Mouse (Mus musculus) 416B (cell line): ENCODE results near the gene Nlrc4.

Source experiments
- DNase-seq: peaks from one replicate; pipeline ENCODE4 v3.0.0; 2011; ENCODE audit warnings: low read depth

Nlrc4 gene

DNA sequence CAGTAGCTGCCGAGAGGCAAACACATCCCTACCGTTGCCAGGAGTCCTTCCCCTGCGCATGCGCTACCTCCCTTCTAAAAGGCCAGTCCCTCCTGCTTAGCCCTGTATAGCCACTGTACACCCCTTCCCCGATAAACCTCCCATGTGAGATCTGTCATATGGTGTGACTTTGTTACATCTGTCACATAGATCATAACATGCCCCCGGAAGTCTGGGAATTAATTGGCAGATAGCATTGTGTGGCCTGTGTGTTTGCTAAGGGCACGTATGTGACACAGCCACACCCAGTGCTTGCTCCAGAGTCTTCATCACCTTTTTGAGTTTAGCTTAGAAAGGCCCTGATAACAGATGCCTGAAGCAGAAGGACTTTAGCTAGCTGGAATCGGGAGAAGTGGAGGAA lies 28.9 kb downstream of the Nlrc4 start:
- DNase-seq, result no peak

DNA sequence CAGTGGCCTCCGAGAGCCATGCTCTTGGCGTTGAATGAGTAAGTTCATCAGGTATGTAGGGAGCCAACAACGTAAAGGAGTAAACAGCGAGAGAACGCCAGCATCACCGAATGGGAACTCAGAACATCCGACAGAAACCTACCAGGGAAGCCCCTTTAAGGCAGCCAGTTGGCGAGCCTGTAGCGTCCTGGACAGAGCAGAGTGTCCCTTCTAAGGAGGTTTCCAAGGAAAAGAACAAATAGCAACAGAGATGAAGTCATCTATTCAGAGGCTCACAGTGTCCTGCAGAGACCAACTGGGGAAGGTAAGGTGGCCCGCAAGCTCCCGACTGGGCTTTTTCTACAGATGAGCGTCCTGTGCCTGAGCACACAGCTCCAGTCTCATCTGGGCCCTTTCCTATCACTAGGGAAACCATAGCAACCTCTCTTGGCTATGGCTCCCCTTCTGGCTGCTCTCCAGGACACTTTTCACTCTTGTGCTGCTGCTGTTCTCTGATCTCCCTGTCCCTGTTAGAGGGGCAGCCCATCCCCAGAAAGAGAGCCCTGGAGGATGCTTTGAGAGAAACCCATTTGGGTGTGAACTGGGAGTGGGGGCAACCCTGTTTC lies 34.4 kb downstream of the Nlrc4 start:
- DNase-seq, result no peak

DNA sequence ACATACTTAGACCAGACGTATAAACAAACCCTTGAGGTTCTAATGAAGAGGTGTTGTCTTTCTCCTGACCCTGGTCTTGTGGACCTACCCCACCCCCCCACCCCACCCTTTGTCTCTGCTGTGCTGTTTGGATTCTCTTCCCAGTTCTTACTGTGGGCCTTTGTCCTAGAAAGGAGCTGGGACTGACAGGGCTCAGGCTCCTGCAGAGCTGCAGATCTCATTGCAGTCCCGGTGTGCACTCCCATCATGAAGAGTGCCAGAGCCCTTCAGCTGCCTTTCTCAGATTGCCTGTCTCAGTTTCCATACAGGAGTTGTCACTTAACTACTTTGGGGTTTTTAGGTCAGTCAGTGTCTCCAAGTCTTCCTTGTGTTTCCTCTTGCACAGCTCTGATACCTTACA lies 38.3 kb downstream of the Nlrc4 start:
- DNase-seq, result no peak

DNA sequence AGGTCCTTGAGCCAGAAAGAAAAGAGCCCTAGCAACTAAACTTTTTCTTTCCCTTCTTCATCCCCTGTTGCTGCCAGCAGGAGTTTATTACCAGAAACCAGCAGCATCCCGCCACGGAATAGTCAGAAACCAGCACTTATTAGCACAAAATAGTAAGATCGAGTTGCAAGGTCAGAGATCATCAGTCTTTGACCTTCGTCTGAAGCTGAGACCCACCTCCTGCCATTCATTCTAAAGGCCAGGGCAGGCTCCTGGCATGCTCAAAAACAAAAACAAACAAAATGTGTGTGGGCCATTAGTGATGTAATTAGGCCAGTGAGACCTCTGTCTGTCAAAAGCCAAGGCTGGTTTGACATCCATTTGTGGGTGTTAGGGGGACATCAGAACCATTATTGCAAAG lies 40.8 kb downstream of the Nlrc4 start:
- no peak for DNase-seq

DNA sequence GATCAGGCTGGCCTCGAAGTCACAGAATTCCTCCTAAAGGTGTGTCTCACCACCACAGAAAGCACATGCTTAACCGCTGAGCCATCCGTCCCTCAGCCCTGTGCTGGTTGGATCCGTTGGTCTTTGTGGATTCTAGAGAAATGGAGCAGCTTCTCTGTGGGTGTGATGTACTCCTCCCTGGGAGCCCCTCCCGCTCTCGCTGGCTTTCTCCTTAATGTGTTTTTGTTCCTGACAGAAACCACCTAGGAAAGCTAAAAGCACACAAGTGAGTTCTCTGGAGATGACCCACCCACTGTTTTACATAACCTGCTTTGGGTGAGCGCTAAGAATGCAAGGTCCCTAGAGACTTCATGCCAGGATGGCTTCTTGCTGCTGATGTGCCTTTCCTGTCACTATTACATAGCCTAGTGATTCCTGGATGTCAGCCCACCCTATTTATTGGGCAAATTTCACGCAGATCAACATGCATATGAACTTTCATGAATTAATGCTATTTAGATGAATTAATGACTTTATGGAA lies 42.0 kb downstream of the Nlrc4 start:
- DNase-seq, result no peak

- peak; percentile 24 for DNase-seq
These were observed 44.3 kb downstream of the Nlrc4 start for GRCm38 (mm10) chr17:74414671-74415070.

DNA sequence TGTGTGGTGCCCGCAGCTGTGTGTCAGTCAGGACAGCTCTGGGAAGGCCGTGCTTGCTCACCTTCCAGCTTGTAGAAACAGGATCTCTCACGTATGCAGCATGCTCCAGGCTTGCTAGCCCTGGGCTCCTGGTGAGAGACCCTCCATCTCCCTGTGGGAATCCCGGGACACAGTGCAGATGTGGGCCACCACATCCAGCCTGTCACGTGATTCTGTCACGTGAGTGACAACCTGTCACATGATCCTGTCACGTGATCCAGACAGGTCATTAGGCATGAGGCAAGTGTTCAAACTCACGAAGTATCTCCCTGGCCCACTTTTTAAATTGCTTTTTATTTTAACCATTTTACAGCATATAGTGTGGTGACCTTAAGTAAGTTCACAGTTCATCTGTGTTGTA lies 45.6 kb downstream of the Nlrc4 start:
- no peak for DNase-seq

DNA sequence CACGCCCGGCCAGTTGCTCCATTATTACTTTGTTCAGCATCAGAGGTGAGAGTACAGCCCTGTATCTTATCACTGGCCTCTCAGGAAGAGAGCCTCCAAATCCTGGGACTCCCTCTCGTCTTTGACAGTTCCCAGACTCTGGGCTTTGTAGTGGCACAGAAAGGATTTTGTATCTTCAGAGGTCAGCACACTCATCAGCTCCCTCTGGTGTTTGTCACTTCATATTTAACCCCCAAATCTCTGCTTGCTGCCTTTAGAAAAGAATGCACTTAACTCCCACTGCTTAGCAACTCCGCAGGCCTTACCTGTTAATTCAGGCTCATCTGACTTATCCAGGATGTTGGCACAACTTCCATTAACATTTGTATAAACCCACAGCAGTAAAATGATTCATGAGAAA lies 49.2 kb downstream of the Nlrc4 start:
- DNase-seq, result peak; percentile 13

- no peak for DNase-seq
These were observed 52.5 kb downstream of the Nlrc4 start for GRCm38 (mm10) chr17:74406487-74406886.

GRCm38 (mm10) chr17:74402486-74403222 lies 56.3 kb downstream of the Nlrc4 start:
- no peak for DNase-seq

- DNase-seq, result peak; percentile 26
These were observed 61.8 kb downstream of the Nlrc4 start for GRCm38 (mm10) chr17:74397173-74397572.

DNA sequence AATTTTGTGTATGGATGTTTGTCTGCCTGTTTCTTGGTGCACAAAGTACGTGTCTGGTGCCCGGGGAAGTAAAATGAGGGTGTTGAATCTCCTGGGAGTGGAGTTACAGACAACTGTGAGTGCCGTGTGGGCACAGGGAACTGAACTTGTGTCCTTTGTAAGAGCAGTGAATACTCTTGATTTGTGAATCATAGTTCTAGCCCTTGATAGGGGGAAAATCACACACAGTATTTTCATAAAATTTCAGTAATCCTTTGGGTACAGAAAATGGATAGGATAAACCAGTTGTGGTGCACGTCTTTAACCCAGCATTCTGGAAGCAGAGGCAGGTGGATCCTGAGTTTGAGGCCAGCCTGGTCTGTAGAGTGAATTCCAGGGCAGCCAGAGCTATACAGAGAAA lies 62.2 kb downstream of the Nlrc4 start:
- DNase-seq, result no peak

GRCm38 (mm10) chr17:74395383-74396065 lies 63.4 kb downstream of the Nlrc4 start, which contains the start of gene Slc30a6:
Slc30a6 (plus strand) TSS chr17:74395608.
- peak; percentile 92 for DNase-seq

DNA sequence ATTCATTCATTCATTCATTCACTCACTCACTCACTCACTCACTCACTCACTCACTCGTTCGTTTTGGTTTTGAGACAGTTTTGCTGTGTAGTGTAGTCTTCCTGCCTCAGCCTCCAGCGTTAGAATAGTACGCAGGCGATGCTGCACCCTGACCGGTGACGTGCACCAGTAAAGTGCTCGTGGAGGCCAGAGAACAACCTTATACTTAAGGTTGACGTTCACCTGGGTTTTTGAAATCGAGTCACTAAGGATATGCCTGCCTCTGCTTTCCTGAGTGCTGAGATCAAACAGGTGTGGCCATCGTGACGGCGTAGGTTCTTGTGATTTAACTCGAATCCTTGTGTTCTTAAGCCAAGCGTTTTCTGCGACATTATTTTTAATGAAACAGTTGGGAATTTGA lies 64.1 kb downstream of the Nlrc4 start:
- no peak for DNase-seq

DNA sequence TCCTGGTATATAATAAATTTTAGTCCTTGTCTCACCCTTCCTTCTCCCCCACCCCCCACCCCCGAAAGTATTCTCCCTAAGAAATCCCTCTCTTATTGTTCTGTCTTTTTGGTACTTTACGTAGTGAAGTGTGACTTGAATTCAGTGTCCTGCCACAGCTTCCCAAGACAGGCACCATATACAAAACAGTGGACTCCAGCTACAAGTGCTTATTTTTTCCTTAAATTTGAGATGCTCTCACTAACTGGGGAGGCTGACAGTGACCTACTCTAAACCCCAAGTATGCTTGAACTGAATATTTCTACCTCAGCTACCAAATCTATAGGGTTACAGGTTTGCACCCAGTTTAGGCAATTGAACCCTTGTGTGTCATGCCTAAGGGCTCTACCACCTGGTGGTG lies 64.6 kb downstream of the Nlrc4 start:
- DNase-seq, result no peak

DNA sequence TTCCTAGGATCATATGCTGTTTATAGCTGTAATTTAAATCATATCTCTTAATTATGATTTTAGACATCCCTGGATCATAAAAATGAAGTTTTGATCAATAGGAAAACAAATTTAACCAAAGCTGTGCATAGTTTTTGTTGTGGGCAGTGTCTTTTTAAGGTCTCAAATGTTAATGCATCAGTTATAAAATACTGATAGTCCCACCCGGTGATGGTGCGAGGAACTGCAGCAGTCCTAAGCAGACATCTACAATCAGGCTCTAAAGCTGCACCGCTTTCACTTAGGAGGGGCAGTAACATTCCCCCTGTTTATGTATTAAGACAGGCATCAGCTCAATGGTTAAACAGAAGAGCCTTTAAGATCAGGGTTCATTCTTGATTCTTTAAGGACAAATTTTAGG lies 69.1 kb downstream of the Nlrc4 start:
- DNase-seq, result peak; percentile 11

DNA sequence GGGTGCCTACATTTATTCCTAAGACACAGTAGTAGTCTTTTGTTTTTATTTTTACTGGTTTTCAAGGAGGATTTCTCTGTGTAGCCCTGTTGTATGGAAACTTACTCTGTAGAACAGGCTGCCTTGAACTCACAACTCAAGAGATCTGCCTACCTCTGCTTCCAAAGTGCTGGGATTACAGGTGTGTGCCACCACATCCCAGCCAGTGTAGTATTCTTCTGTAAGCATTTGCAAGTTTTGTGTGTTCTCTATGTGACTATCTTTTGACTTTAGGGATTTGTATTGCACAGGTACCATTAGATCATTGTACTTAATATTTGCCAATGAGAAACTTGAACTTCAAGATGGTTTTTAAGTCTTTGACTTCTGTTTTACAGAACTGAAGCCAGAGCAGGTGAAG lies 72.3 kb downstream of the Nlrc4 start:
- no peak for DNase-seq

- DNase-seq, result no peak
These were observed 82.0 kb downstream of the Nlrc4 start for GRCm38 (mm10) chr17:74376916-74377315.
